Mouse (Mus musculus) midbrain, embryonic 11.5 days (tissue): ENCODE data around the gene Dll4. TPM values are rescaled to one million over a fixed set of nuclear protein-coding genes. Genes with fewer than 3 reads are reported as not detected.

ENCODE experiments used
- ATAC-seq: fragments of 200-750 bp; cut with Nextera tagmentation; 2 replicates; pipeline ENCODE4 v1.8.0; 2017; ENCODE audit warnings: moderate TSS enrichment, moderate library complexity; ENCODE audit not compliant: low FRiP score
- DNase-seq: peaks from one replicate; pipeline ENCODE4 v3.0.0; 2015; ENCODE audit warnings: low spot score; ENCODE audit errors: missing footprints
- H3K27ac ChIP-seq: fragments of 300-500 bp; sonication (generic); 2 replicates; pipeline ENCODE4 v1.5.1; 2014; ENCODE audit warnings: low read depth, low read length
- H3K27me3 ChIP-seq: fragments of 300-500 bp; sonication (generic); 2 replicates; pipeline ENCODE4 v1.6.1; 2014; ENCODE audit warnings: mild to moderate bottlenecking, low read length, moderate library complexity, mixed read lengths; ENCODE audit not compliant: control insufficient read depth, insufficient read depth
- H3K36me3 ChIP-seq: fragments of 300-500 bp; sonication (generic); 2 replicates; pipeline ENCODE4 v1.6.1; 2014; ENCODE audit warnings: mild to moderate bottlenecking, low read length, moderate library complexity, mixed read lengths; ENCODE audit not compliant: control insufficient read depth, insufficient read depth
- H3K4me1 ChIP-seq: fragments of 300-500 bp; sonication (generic); 2 replicates; pipeline ENCODE4 v1.6.1; 2014; ENCODE audit warnings: low read length; ENCODE audit not compliant: control insufficient read depth, insufficient read depth
- H3K4me2 ChIP-seq: fragments of 300-500 bp; sonication (generic); 2 replicates; pipeline ENCODE4 v1.6.1; 2014; ENCODE audit warnings: mild to moderate bottlenecking, moderate library complexity
- H3K4me3 ChIP-seq: fragments of 300-500 bp; sonication (generic); 2 replicates; pipeline ENCODE4 v1.5.1; 2014; ENCODE audit warnings: low read depth, low read length
- H3K9ac ChIP-seq: fragments of 300-500 bp; sonication (generic); 2 replicates; pipeline ENCODE4 v1.6.1; 2014; ENCODE audit warnings: low read length
- H3K9me3 ChIP-seq: fragments of 300-500 bp; sonication (generic); 2 replicates; pipeline ENCODE4 v1.6.1; 2016; ENCODE audit warnings: low read length; ENCODE audit not compliant: control insufficient read depth
- whole genome bisulfite sequencing: fragments of 180-500 bp; shearing (Covaris S2); extraction: QIAGEN DNeasy Blood & Tissue Kit; methylation state at CpG from one replicate; pipeline ENCODE4 v1.1.7; 2014; 5-methylcytosine and 5-hydroxymethylcytosine counted together
- polyA plus RNA-seq: library from polyadenylated mRNA; unstranded; fragments of >200 nt; fragmentation: Nextera tagmentation; extraction: Ambion mirVana; gene quantifications from 2 replicates; pipeline ENCODE4 v1.2.1, GENCODE M21; 2014

Gene Dll4
- polyA plus RNA-seq, 1 experiment from 2014 or later, result 4.0 TPM

GRCm38 (mm10) chr2:119328546-119328945, 3.0 kb downstream of the Dll4 start:
- Histone ChIP-seq H3K4me3 (no peak overlapping the region), H3K27me3 (peaks cover 79% of the 10 kb centered on the region)
- WGBS, result 36% methylated on average over 5 of the region's 5 CpGs

GRCm38 (mm10) chr2:119329123-119329817, 3.7 kb downstream of the Dll4 start:
- 58% methylated on average over 3 of the region's 3 CpGs for WGBS
- DNase-seq, result no peak
- no peak overlapping the region for H3K9ac ChIP-seq

More at GRCm38 (mm10) chr2:119328546-119328945, 3.0 kb downstream of the Dll4 start:
- ATAC-seq (no peak), DNase-seq (no peak)
- no peak overlapping the region for H3K27ac ChIP-seq
- H3K4me1 ChIP-seq, result peaks cover 29% of the 10 kb centered on the region
- H3K36me3 ChIP-seq, result no peaks in the 10 kb centered on the region
- H3K4me2 ChIP-seq, result no peak overlapping the region
- no peaks in the 10 kb centered on the region for H3K9me3 ChIP-seq
- no peak overlapping the region for H3K9ac ChIP-seq

GRCm38 (mm10) chr2:119330795-119331194, 5.2 kb downstream of the Dll4 start:
- Histone ChIP-seq H3K4me1 (peaks cover 14% of the 10 kb centered on the region), H3K9ac (no peak overlapping the region), H3K9me3 (no peaks in the 10 kb centered on the region), H3K4me2 (no peak overlapping the region), H3K27me3 (peaks cover 60% of the 10 kb centered on the region), H3K27ac (no peak overlapping the region), H3K36me3 (no peaks in the 10 kb centered on the region), H3K4me3 (no peak overlapping the region)
- DNase-seq (no peak), ATAC-seq (no peak)
- WGBS, result 90% methylated on average over 8 of the region's 8 CpGs

More at GRCm38 (mm10) chr2:119329123-119329817, 3.7 kb downstream of the Dll4 start:
- Histone ChIP-seq H3K36me3 (no peaks in the 10 kb centered on the region), H3K9me3 (no peaks in the 10 kb centered on the region), H3K27ac (no peak overlapping the region), H3K4me3 (no peak overlapping the region), H3K4me2 (no peak overlapping the region), H3K4me1 (peaks cover 25% of the 10 kb centered on the region), H3K27me3 (peaks cover 75% of the 10 kb centered on the region)
- ATAC-seq, result no peak

- H3K9ac ChIP-seq, result no peak overlapping the region
- no peak overlapping the region for H3K4me2 ChIP-seq
- H3K4me3 ChIP-seq, result no peak overlapping the region
- ATAC-seq (no peak), DNase-seq (no peak)
- no peaks in the 10 kb centered on the region for H3K36me3 ChIP-seq
- no peaks in the 10 kb centered on the region for H3K9me3 ChIP-seq
- no peak overlapping the region for H3K27ac ChIP-seq
- peaks cover 5% of the 10 kb centered on the region for H3K4me1 ChIP-seq
- peaks cover 46% of the 10 kb centered on the region for H3K27me3 ChIP-seq
- 73% methylated on average over 24 of the region's 24 CpGs for WGBS
These were observed 6.6 kb downstream of the Dll4 start for GRCm38 (mm10) chr2:119332177-119332661.

GRCm38 (mm10) chr2:119334135-119334534, 8.6 kb downstream of the Dll4 start:
- Histone ChIP-seq H3K4me1 (peaks cover 6% of the 10 kb centered on the region), H3K36me3 (no peaks in the 10 kb centered on the region), H3K9me3 (no peaks in the 10 kb centered on the region), H3K4me3 (no peak overlapping the region), H3K27me3 (peaks cover 27% of the 10 kb centered on the region), H3K9ac (no peak overlapping the region), H3K27ac (no peak overlapping the region), H3K4me2 (no peak overlapping the region)
- ATAC-seq (no peak), DNase-seq (peak; percentile 49)
- WGBS, result 66% methylated on average over 1 of the region's 1 CpGs

GRCm38 (mm10) chr2:119334964-119335525, 9.5 kb downstream of the Dll4 start:
- 73% methylated on average over 7 of the region's 7 CpGs for WGBS
- Histone ChIP-seq H3K4me3 (no peak overlapping the region), H3K9me3 (no peaks in the 10 kb centered on the region), H3K4me2 (no peak overlapping the region), H3K36me3 (no peaks in the 10 kb centered on the region), H3K27me3 (peaks cover 22% of the 10 kb centered on the region; the same call in 1 of the 2 replicates), H3K27ac (no peak overlapping the region), H3K4me1 (peaks cover 3% of the 10 kb centered on the region; the same call in 1 of the 2 replicates), H3K9ac (no peak overlapping the region)
- DNase-seq (peak; percentile 60), ATAC-seq (no peak)

- no peak overlapping the region for H3K4me2 ChIP-seq
- H3K36me3 ChIP-seq, result no peaks in the 10 kb centered on the region
- no peak overlapping the region for H3K27ac ChIP-seq
- ATAC-seq, result no peak
- no peak for DNase-seq
- 94% methylated on average over 1 of the region's 1 CpGs for WGBS
- no peak overlapping the region for H3K4me3 ChIP-seq
- H3K9me3 ChIP-seq, result no peaks in the 10 kb centered on the region
- peaks cover 18% of the 10 kb centered on the region; the same call in 1 of the 2 replicates for H3K27me3 ChIP-seq
- H3K4me1 ChIP-seq, result peaks cover 3% of the 10 kb centered on the region; the same call in 1 of the 2 replicates
- no peak overlapping the region for H3K9ac ChIP-seq
These were observed 10.0 kb downstream of the Dll4 start for GRCm38 (mm10) chr2:119335535-119335934.

- Histone ChIP-seq H3K9me3 (no peaks in the 10 kb centered on the region), H3K4me2 (no peak overlapping the region), H3K27me3 (peaks cover 14% of the 10 kb centered on the region; the same call in 1 of the 2 replicates), H3K4me3 (no peak overlapping the region), H3K4me1 (peaks cover 3% of the 10 kb centered on the region; the same call in 1 of the 2 replicates), H3K36me3 (no peaks in the 10 kb centered on the region), H3K9ac (no peak overlapping the region), H3K27ac (no peak overlapping the region)
- 84% methylated on average over 2 of the region's 2 CpGs for WGBS
- ATAC-seq, result no peak
- no peak for DNase-seq
These were observed 10.4 kb downstream of the Dll4 start for GRCm38 (mm10) chr2:119336002-119336401.

- WGBS, result 71% methylated on average over 10 of the region's 10 CpGs
- Histone ChIP-seq H3K36me3 (no peaks in the 10 kb centered on the region), H3K27me3 (peaks cover 10% of the 10 kb centered on the region; the same call in 1 of the 2 replicates), H3K4me3 (no peak overlapping the region), H3K27ac (no peak overlapping the region), H3K9me3 (no peaks in the 10 kb centered on the region), H3K9ac (no peak overlapping the region), H3K4me1 (peaks cover 3% of the 10 kb centered on the region; the same call in 1 of the 2 replicates), H3K4me2 (no peak overlapping the region)
- ATAC-seq, result no peak
- no peak for DNase-seq
These were observed 10.9 kb downstream of the Dll4 start for GRCm38 (mm10) chr2:119336470-119336869.
